Mouse (Mus musculus) heart, adult 11 months (tissue): ENCODE results near the gene Ermp1.

ENCODE experiments used
- DNase-seq: peaks from one replicate; pipeline ENCODE4 v3.0.0; 2022

Ermp1 gene

DNA sequence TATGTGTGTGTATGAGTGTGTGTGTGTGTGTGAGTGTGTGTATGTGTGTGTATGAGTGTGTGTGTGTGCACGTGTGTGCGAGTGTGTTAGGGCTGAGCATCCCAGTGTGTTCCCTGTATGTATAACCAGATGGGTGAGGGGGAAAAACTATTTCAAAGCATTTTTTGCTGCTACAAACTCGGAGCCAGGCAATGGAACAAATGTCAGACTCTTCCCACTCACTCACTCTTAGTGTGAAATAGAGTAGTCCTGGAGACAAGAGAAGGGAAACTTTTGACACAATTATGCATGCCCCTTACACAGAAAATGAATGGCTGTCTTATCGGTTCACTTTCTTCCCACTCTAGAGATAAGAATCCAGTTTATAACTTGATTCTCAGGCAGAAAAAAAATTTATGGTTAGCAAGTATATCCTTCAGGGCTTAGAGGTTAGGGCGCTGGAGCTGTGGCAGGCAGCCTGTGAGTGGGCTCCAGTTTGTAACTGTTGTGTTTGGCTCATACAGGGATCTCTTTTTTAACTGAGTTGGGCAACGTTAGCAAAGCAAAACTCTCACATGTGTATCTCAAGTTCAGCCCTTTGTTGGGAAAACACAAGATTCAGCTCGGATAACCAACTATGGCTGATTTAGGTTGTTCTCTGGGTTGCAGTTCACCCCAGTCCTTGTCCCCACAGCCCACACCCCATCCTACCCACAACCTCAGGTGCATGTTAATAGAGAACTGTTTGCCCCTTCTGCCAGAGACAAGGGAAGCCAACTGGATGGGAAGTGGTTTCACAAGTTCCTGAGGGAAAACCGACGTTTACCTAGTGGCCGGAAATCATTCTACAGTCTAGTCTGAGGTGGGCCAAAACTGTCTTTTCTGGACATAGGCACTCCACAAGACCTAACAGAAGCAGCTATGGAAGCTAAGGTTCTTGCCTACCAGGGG, 12.9 kb upstream of the Ermp1 start:
- no peak for DNase-seq

- DNase-seq, result no peak
Measured at GRCm38 (mm10) chr19:29659705-29660104, 11.5 kb upstream of the Ermp1 start.

DNA sequence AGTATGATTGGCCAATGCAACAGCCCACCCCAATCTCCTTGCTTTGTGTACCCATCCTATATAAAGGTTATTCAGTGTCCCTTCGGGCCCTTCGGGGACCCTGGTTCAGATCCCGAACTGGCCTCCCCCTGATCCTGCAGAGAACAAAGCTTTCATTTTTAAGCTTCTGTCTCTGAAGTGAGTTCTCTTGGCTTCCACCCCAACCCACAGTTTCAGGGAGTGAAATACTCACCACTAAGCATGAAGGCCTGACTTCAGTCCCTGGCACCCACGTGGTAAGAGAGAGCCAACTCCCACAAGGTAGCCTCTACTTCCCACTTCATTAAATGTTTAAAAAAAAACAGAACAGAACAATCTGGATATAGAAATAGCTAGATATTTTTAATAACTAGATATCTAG, 10.6 kb upstream of the Ermp1 start:
- DNase-seq, result peak; percentile 59

GRCm38 (mm10) chr19:29657558-29657957, 9.3 kb upstream of the Ermp1 start:
- no peak for DNase-seq

GRCm38 (mm10) chr19:29657033-29657432, 8.8 kb upstream of the Ermp1 start:
- no peak for DNase-seq

GRCm38 (mm10) chr19:29656620-29657019, 8.4 kb upstream of the Ermp1 start:
- peak; percentile 81 for DNase-seq

GRCm38 (mm10) chr19:29656029-29656428, 7.8 kb upstream of the Ermp1 start:
- no peak for DNase-seq

DNA sequence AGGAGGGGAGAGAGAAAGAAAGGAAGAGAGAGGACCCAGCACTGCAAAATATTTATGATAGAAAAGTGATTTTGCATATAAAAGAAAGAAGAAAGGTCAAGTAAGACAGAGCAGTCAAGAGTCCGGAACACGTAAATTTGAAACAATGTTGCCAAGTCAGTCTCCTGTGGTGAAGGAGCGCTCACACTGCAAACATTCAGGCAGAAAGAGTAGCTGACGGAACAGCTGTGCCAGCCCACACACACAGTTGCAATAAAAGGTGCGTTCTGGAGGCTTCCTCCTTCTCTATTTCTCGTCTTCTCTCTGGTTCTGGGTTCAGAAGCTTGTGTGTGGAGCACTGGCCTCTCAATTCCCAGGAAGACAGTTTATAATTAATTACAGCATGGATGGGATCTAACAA, 6.9 kb upstream of the Ermp1 start:
- no peak for DNase-seq

DNA sequence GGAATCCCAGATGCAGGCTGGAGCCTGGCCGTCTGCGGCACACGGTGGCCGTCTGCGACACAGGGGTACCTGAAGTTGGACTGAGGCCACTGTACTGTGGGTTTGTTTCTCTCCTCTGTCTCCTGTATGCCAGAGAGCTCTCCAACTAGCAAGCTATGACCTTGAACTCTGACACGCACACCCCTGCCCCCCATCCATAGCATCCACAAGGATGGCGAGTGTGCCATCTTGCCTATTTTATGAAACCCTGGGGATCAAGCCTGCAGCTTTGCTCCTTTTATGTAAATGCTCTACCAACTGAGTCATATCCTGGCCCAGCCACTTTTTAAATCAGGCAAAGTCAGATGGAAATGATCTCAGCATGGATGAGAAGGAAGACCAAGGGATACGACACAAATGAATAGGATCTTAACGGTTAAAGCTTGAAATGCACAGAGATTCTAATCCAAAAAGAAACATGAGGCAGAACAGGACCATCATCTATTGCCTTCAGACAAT, 5.6 kb upstream of the Ermp1 start:
- DNase-seq, result peak; percentile 69

DNA sequence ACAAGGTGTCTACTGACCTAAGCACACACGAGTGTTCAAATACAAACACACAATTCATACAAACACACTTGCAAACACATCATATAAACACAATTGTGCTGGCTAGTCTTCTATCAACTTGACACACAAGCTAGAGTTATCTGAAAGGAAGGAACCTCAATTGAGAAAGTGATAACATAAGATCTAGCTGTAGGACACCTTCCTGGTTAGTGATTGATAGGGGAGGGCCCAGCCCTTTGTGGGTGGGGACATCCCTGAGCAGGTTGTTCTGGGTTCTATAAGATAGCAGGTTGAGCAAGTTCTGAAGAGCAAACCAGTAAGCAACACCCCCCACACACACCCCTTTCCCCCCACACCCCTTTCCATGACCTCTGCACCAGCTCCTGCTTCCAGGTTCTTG, 1.5 kb upstream of the Ermp1 start:
- DNase-seq, result peak; percentile 60

DNA sequence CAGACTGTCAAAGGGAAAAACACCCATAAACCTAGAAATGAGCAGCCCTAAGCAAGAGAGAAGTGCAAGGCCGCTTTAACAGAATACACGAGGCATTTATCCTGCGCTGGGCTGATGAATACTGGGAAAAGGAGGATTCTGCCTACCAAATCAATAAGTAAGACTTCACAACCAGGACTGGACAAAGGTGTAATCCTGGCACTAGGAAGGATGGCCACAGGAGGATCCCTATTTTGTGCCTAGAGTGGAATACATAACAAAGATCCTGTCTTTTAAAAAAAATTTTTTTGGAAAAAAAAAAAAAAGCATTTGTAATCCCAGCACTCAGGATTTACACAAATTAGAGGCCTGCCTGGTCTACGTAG, 317 bp upstream of the Ermp1 start:
- DNase-seq, result no peak

- peak; percentile 83 for DNase-seq
Measured at GRCm38 (mm10) chr19:29644747-29645146, 3.5 kb downstream of the Ermp1 start.

DNA sequence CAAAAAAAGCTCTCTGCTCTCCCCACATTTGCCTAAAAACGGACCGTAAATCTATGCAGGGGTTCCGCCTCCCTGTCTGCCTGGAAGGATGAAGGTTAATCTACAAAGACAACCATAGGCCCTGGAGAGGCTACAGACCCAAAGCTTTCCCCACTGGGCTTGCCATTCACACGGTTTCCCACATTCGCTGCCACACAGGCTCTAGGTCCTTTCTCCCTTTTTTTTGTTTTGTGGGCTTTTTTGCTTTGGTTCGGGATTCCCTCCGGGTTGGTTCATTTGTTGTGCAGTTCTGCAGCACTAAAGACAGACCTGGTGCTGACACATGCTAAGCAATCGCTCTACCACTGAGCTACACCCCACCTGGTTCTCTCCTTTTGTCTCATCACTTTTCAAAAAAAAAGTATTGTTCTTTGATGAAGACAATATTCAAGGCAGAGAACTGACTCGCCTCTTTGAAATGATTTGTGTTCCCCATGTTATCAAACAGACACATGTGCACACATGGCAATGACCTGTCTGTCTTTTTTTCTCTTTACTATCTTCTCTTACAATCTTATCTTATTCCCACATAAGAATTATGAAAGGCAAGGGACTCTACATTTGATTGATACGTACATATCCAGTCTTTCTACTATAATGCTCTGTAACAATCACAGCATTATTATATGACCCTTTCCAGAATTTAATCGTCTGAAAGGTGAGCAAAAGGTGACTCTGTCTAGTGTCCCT, 4.9 kb downstream of the Ermp1 start:
- DNase-seq, result peak; percentile 65

GRCm38 (mm10) chr19:29642211-29642610, 6.0 kb downstream of the Ermp1 start:
- DNase-seq, result peak; percentile 91

DNA sequence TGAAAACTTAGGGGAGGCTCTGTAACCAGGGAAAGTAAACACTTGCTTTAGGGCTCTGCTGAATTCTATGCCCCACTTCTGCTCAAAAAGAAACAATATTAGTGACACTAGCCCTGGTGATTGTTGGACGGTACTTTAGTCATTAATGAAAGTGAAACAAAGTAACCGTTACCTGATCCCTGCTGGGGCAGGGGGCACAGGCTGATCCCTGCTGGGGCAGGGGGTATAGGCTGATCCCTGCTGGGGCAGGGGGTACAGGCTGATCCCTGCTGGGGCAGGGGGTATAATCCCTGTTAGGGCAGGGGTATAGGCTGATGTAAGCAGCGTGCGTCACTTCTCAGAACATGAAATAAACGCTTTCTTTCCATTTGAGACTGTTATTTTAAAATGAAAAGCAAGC, 6.7 kb downstream of the Ermp1 start:
- DNase-seq, result no peak

DNA sequence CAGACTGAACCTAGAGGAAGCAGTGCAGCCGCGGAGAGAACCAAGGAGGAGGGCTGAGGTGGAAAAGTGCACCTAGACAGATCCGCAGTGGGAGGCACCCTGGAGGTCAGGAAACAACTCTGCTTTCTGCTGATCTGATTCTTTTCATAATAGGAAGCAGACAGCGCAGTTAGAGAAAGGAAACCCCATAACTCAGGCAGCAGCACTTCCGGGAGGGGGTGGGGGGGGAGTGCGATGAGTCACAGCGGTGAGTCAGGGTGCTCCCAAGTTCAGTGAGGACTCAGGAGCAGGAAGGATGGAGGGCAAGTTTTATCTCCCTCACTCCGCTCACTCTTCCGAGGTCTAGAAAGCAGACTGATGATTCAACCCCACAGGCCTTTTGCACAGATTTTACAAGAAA, 7.2 kb downstream of the Ermp1 start:
- DNase-seq, result peak; percentile 90

- no peak for DNase-seq
Measured at GRCm38 (mm10) chr19:29612102-29612501, 36.1 kb downstream of the Ermp1 start.

DNA sequence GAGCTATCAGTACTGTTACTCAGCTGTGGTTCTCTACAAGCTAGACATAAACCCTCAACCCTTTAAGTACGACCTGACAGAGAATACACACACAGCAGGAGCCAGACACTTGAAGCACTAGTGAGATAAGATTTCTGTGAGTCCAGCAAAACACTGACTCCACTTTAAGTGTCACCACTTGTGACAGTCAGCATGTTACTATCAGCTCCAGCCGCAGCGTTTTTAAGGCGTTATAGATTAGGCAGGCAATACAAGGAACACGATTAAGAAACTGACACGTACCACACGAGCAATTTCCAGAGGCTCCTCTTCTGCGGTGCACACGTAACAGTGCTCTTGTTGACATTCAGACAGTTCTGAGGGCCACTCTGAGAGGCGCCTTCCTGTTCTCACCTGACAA, 37.3 kb downstream of the Ermp1 start:
- DNase-seq, result no peak

DNA sequence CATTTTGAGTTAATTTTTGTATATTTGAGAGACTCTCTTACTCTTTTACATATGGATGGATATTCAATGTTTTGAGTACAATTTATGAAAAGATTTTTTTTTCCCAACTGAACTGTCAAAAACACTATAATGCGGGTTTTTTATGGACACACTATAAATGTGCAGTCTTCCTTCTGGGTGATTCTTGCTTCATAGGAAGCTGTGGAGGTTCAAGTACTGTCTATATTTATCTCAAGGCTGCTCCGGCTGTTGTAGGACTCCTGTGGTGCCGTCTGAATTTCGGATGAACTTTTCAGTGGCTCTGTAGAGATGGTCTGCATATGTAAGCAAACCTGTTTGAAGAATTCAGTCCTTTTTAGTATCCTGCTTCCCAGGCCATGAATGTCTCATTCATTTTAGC, 40.0 kb downstream of the Ermp1 start:
- DNase-seq, result no peak

DNA sequence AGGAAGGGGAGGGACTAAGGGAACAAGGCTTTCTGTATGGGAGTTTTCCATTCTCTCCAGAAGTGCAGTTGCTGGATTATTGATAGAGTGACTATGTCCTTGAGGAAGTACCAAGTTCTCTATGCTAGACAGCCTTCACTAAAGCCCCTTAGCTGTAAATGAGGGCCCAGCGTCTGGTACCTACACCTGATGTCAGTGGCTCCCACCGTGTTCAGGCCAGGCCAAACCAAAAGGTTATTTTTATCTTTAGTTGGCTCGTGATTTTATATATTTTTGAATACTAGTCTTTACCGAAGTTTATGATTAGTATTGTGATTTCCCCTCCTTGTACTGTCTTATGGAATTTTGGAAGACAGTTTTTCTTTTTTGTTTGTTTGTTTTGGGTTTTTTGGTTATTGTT, 40.7 kb downstream of the Ermp1 start:
- no peak for DNase-seq

GRCm38 (mm10) chr19:29604653-29605052, 43.6 kb downstream of the Ermp1 start:
- DNase-seq, result no peak

DNA sequence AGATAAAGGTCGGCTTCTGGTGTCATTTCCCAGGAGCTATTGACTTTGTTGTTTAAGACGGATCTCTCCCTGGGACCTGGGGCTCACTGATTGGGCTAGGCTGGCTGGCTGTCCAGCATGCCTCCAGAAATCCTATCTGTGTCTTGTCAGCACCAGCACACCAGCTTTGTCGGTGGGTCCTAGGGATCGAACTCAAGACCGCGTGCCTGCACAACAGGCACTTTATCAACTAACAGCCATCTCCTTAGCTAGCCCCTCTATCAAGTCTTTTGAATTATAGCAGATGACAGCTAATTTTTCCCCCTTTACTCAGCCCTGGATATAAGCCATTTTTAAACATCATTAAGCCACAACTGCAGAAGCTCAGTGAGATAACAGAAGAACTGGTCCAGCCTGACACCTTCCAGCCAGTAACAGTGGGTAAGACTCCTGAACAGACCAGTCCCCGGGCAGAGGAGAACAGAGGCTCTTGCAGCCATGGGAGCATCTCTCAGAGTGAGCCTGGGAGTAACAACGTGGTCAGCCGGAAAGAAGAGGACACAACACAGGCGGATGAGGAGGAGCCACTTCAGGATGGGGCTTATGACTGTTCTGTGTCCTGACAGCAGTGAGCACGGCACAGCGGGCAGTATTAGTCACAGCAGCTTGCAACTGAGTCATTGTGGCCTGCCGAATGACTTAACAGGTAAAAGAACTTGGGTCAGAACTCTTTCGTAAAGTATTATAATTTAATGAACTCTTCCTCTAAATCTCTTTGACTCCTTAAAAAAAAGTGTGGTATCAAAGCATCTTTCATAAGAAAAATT, 44.5 kb downstream of the Ermp1 start:
- DNase-seq, result no peak

DNA sequence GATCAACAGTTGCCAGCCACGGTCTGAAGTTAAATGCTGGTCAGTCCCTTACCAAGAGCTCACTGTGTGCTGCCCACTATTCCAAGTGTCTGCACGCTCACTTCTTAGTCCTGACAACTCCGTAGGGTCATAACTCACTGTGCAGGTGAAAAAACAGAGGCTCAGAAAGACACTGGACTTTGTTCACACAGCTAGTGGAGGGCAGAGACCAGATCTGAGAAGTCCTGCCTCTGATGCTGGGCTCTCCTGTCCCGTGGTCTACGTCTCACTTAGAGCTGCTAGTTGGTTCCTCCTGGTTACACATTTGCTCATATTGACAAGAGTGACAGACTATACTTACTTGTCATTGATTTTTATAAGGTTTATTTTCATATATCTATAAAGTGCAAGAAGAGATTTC, 49.2 kb downstream of the Ermp1 start:
- peak; percentile 17 for DNase-seq
